Mouse (Mus musculus): ENCODE results near the gene Pzp.

Pzp gene

DNA sequence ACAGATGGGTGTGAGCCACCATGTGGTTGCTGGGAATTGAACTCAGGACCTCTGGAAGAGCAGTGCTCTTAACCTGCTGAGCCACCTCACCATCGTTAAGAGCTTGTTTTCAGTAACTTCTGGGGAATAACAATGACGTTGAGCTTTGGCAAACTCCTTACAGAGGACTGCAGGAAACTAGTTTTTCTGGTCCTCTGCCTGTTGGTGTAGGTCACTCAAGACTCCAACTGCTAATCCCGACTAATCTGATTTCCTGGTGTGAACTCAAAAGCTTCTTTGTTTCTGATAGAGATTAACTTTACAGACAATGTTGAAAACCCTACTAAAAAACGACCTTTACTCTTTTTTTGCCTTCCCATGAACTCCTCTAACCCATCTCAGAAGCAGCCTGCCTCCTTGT, 49.0 kb downstream of the Pzp start:
- no peak for DNase-seq

DNA sequence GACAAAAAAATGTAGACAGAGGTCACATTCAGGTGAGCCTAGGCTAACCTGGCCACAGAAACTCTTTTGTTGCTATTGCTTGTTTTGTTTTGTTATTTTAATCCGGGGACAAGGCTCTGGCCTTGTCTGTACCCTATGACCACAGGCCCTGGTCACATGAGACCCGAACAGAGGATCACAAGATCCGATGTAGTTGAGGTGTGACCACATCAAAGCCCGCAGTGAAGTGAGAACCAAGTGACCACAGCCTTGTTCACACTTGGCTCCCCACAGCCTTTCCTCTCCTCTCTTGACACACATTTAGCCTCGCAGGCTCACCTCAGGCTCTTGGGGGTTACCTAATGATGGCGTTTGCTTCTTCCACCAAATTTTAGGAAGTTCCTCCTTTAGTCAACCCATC, 52.4 kb downstream of the Pzp start:
- DNase-seq = no peak

DNA sequence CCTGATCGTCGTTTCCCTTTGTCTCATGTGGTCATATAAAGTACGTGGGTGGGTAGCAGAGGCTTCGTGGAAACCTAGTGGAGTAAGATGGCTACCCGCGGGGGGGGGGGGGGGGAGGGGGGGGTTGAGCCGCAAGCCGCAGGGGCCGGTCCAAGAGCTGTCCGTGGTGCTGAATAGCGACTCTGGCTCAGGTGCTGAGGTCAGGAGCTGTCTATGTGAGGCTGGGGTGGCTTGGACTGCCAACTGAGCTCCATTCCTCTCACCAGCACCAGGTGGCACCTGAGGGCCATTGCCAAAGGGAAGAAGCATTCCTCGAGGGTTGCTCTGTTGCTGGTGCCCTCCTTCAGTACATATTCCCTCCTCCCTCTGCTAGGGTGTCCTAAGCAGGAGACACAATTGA, 57.1 kb downstream of the Pzp start:
- DNase-seq = no peak

DNA sequence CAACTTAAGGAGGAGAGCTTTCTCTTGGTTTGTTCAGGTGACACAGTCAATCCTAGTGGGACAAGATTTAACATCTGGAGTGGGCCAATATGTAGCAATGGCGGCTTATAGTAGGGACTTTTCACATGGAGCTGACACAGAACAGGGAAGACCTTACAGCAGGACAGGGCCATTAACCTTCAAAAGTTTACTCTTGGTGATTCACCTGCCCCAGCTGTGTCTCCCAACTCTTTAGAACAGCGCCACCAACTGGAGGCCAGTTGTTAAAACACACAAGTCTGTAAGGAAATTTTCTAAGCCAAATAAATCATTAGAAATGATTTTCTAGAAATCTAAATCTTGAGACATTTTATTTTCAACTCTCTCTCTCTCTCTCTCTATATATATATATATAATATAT, 59.2 kb downstream of the Pzp start:
- no peak for DNase-seq

DNA sequence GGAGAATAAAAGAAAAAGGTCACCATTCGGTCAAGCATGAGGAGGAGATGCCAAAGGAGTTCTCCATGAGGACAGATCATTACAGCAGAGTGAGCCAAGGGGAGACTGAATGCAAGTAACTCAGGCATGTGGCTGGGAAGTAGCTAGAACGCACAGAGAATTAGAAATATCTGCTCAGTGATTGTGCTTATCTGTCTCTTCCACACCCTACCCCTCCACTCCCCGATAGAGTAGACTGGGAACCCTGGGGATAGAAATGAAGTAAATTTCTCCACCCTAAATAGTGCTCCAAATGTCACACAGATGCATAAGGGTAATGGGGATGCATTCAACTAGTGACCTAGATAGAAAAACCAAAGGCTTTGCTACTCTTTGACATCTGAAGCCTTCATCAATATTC, 60.0 kb downstream of the Pzp start:
- DNase-seq = no peak

DNA sequence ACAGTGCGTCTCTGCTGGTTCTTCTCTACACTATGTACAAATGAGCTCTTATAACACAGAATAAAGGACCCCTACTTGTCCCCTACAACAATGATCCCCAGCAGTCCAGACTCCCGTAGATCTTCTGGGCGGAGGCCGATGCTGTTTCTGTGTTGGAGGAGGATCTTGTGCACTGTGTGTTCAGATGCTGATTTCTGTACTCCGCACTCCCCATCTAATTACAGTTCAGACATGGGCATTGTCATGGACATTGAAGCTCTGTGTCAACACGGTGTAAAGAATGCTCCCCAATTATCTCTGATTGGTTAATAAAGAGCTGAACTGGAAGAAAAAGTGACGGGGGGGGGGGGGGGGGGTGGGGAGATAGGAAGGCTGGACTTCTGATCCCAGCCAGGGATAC, 60.5 kb downstream of the Pzp start:
- DNase-seq = no peak

DNA sequence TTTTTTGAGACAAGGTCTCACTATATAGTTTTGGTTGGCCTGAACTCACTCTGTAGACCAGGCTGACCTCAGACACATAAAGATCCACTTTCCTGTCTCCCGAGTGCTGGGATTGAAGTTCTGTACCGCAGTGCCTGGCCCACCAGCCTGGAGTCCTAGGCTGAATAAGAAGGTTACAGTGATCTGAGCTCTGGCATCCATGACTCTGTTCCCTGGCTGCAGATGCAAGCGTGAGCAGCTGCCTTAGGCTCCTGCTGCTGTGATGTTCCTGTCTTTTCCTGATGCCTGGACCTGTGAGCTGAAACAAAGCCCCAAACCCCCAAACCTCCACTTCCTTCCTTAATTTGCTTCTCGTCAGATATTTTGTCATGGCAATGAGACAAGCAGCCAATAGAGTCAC, 61.5 kb downstream of the Pzp start:
- DNase-seq = no peak

DNA sequence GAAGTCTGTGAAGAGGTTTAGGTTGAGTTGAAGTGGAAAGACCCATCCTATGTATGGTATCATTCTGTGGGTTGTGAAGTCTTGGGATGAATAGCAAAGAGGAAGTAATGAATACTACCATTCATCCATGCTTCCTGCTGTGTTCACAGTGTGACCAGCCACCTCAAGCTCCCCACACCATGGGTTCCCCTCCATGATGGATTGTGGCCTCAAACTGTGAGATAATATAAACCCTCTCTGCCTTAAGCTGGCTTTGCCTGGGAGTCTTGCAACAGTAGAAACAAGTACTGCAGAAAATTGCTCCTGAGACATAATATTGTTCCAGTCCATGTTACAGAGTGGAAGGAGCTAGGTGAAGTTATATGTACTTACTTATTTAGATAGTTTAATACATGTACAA, 64.9 kb downstream of the Pzp start:
- DNase-seq = no peak

DNA sequence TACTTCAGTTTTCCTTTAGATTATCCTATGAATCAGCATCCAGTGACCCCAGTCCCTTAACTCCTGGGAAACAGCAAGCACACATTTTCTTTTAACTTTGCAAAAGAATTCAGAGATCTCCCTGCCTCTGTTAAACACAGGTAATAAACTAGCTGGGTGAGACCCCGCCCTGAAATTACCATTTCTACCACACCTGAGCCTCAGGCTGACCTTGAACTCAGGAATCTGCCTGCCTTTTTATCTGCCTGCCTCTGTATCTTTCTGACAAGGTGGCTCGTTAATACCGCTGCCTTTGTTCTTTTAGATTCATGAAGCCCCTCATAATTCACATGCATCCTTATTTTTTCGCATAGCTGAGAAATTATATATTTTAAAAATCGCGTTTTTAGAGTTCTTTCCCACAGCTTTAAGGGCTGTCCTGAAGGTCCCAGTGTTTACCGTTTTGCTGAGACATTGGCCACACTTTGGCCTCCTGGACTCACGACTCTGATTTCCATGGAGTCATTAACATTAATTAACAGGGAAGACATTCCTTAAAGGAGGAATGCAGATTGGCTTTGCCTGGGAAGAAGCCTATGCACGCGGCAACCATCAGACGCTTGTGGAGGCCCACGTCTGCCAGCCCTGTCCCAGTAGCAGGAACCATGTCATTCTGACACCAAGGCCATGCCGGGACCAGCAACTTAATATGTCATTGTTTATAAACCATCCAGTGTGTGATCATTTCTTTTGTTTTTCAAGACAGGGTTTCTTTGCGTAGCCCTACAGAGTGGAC, 65.6 kb downstream of the Pzp start:
- DNase-seq = no peak

DNA sequence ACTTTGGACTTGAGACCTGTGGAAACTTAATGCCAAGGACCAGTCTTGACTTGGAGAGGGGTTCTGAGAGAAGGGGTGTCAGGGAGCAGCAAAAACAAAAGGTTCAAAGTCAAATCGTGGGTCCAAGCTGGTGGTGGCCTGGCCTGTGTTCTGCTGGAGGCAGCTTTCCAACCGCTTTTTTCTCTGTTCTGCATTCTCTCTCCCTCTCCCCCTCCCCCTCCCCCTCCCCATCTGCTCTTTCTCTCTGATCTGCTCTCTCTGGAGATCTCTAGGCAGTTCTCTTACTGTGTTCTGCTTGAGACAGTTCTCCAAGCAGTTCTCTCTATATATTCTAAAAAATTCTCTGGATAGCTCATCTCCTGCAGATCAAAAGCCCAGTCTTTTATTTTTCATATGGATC, 66.2 kb downstream of the Pzp start:
- DNase-seq = no peak

DNA sequence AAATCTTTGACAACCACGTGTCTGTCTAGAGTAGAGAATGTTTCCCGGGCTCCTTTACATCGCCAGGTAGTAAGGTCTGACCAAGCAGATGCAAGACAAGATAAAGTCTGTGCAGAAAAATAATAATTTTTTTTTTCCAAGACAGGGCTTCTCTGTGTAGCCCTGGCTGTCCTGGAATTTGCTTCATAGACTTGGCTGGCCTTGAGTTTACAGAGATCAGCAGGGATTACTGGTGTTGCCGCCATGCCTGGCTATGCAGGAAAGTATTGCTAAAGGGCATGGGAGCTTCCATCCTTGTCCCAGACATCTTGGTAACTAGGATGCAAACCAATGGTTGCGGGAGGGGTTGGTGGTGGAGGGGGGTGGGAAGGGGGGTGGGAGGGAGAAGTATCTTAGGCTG, 69.3 kb downstream of the Pzp start:
- DNase-seq = no peak

DNA sequence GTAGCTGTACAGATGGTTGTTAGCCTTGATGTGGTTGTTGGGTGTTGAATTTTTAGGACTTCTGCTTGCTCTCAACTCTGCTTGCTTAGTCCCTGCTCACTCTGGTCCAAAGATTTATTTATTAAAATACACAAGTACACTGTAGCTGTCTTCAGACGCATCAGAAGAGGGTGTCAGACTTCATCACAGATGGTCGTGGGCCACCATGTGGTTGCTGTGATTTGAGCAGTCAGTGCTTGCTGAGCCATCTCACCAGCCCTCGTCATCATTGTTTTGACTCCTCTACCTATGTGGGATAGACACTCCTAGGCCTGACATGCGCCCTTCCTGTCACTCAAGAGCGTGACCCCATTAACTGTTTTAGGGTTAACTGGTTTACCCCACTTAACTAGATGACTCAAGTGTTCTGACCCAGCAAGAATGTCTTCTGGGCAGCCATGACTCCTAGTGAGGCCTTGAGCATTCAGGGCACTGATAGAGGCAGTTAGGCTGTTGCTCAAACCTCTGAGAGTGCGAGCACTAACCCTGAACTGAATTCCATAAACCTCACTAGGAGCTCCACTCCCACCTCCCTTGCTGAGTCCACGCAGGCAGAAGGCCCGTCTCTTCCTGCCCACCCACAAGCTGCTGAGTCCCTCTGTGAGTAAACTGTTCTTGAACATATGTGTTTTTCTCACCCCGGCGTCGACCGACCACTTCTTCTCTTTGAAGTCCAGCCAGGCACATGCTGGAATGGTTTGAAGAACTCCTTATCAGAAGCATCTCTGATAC, 70.5 kb downstream of the Pzp start:
- peak; percentile 70 for DNase-seq

DNA sequence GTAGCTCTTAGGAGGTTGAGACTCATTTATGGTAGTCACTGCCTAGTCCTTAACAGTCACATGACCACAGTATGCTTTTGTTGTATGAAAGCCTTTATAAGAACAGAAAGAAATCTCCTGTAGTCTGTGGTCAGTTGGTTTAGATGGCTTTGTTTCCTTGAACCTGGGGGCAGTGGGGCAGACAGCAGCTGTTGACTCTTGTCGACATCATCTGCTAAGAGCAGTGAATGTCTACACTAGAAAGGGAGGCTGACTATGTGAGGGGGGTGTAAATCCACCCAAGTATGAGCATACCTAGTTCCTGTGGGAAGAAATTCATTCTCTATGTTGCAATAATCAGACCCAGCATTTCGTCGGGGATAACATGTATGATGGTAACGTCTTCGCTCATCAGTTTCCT, 79.5 kb downstream of the Pzp start:
- no peak for DNase-seq

DNA sequence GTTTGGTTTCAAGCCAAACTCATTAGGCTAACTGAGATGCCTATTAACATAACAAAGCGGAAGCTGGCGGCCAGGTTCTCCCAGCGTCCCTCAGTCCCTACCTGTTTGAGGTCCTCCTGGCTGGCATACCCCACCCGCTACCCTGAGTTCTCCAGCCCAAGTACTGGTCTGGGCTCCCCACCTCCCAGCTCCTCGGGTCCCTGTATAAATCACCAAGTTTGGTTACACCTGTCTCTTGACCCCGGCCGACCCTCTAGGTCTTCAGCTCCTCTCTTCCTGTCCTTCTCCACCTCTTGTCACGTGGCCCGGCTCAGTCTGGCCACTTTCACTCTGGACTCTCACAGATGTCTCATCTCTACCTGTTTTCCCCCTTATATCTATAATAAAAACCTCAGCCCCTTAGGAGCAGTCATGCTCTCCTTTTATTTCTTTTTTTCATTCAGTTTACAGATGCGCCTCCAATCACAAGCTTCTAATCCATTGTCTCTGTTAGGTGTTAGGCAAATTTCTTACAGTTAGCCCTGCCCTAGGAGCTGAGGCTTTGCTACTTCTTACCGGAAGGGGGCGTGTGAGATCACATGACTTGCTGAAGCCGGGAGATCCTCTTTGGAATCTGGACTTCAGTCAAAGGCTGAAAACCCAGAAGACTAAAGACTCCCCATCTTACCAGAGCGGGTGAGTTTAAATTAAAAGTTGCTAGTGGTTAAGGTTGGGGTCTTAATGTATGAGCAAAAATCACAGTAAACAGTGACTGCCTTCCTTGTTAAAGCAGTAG, 80.6 kb downstream of the Pzp start:
- DNase-seq = no peak

DNA sequence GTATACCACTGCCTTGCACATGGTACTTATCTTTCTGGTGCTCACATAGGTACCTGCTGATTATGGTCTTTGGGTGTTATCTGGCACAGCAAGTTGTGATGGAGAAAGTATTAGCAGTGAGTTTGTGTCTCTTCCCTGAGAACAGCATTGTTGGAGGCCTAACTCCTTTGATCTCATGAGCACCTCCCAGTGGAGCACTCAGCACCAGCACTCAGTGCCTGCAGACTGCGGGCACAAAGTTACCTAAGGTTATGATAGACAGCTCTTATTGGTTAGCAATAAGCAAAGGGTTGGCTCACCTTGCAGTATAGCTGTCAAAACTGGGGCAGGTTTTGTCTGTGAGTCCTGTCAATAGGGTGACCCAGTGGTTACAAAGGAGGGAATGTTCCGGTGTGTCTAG, 86.3 kb downstream of the Pzp start:
- no peak for DNase-seq

DNA sequence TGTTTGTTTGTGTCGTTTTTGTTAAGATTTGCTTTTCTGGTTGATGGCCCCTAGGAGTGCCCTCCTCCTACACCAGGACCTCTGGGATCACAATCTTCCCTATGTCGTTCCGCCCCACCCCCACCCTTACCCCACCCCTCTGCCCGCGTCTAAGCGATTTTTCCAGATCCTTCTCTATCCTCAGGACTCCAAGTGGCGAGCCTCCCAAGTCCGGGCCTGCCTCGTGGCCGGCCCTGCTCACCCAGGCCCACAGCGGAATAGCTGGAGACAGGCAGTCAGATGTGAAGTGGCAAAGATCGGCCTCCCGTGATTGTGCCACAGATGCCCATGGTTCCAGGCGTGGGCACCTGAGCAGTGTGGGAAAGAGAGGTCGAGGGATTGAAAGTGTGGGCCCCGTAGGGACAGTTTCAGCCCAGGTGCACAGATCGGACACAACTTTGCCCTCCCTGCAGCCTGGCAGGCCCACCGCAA, 87.6 kb downstream of the Pzp start:
- DNase-seq = no peak

DNA sequence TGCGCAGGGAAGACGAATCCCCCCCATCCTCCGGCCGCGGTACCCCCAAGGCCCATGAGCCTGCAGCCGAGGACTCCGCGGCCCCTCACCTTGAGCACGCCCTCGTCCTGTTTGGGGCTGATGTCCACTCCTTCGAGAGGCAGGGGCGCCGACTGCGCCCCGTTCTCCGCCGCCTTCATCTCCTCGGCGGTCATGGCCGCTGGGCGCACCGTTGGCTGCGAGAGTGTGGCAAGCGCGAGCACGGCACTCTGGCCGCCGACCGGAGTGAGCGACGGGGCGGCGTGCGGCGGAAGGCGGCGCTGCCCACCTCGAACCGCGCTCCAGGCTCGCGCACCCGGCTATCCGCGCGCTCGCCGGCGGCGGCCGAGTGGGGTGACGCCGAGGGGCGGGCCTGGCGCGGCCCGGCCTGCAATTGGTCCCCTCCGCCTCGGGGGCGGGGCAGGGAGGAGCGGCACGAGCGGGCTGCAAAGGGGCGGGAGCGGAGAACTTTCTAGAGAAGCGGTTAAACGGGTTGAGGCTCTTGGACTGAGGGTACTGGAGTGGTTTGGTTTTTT, 88.1 kb downstream of the Pzp start, which contains the start of gene Fkbp4:
TSS of gene Fkbp4 (minus strand) at position 361 of the 554 bp plus-strand sequence.
- peak; percentile 93 for DNase-seq

DNA sequence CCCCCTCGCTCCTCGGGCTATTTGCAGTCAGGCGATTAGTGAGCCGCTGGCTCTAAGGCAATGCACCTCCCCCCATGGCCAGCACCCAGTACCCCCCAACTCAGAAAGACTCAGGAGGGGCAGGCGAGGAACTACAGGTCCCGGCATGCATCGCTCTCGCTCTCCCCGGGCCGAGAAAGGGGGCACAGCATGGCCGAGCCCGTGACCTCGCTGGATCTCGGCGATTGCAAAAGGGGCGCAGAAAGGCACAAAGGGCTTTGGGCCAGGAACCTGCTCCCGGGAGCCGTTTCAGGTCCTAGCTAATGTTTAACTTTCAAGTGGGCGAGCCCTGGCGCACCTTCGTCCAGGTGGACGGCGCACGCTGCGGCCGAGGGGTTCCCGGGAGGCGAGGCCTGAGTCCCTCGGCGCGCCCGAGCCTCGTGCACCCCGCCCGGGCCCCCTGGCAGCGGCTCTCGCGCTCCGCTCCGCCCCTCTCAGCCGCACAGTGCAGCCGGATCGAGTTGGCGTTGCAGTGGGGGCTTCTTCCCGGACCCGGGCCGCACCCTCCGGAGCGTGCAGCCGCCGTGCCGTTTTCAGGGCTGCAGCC, 88.7 kb downstream of the Pzp start:
- DNase-seq = no peak

DNA sequence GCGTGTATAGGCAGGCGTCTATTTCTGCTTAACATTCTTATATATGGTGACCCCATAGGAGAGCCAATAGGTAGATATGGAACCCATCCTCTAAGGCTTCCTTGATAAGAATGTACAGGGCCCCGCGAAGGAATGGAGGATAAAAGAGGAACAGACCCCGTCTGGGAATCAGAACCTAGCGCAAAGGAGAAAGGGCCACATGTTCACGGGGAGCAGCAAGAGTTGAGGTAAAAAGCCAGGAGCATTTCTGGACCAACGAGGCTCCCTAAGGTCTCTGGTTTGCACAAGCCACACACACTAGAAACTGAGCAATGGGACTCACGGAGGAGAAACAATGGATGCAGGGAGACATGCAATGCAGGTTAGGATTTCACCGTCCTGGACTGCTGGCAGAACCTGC, 89.2 kb downstream of the Pzp start:
- no peak for DNase-seq

DNA sequence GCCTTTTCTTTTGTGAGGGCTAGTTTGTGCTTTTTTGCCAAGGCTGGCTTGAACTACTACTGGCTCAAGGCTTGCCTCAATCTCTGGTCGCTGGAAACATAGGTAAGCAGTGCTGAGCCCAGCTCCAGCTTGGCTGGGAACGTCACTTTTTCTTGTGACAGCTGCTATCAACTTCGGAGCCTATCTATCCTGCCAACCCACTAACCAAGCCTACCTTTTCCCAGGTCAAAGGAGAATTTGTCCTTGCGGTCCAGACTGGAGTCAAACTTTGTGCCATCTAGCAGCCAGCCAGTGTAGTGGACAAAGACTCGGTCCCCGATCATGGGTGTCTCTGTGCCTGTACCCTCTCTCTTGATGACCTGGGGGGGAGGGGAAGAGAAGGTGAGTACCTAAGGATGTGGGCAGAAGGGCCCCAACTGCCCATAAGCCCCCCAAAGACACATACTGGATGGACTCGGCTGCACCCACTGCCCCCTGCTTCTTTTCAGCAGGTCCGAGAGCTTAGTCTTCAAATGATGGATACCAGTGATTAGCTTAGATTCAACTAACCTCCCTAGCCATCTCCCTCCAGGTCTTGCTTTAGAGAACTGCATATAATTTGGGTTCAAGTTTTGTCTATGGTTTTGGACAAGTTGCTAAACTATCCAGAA, 90.0 kb downstream of the Pzp start:
- DNase-seq = no peak

DNA sequence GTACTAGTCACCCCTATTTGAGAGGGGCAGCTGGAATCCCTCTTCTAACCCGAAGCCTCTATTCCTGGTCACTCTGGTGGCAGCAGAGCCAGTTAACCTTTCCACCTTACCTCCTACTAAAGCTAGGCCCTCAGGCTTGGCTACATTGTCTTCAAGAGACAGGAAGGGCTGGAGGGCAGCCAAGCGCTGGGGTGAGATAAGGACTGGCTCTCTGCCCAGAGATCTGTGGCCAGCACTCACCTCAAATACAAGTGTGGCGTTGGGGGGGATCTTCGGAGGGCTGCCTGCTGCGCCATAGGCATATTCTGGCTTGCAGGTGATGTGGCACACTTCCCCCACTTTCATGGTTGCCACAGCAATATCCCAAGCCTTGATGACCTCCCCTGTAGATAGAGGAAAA, 91.0 kb downstream of the Pzp start:
- no peak for DNase-seq

Data from layer of hippocampus, adult 9-11 months (tissue).